Mouse (Mus musculus) gastrocnemius, postnatal 10 days (tissue): ENCODE data around the gene Mns1. TPM values are rescaled to one million over a fixed set of nuclear protein-coding genes. Genes with fewer than 3 reads are reported as not detected.
"Not testable (repeated sequence)": the region's sequence is repeated elsewhere in the genome, so short reads cannot be mapped to it uniquely, and the experiment has no call there.

Source experiments
- DNase-seq: peaks from one replicate; pipeline ENCODE4 v3.0.0; 2021; ENCODE audit warnings: mixed read lengths
- total RNA-seq, 2 experiments: library from RNA; stranded (reverse); gene quantifications; 2 replicates each; pipeline ENCODE4 v1.2.3; 2021

The Mns1 gene
- total RNA-seq, 2 experiments from 2014 or later, result 1.1 to 1.7 TPM

- no peak for DNase-seq
These were observed 9.9 kb upstream of the Mns1 start for GRCm38 (mm10) chr9:72427861-72428260.

- no peak for DNase-seq
These were observed 2.9 kb upstream of the Mns1 start for GRCm38 (mm10) chr9:72434876-72435275.

GRCm38 (mm10) chr9:72438749-72439148 is 938 bp downstream of the Mns1 start:
- DNase-seq, result no peak

- DNase-seq, result no peak
These were observed 2.5 kb downstream of the Mns1 start for GRCm38 (mm10) chr9:72440358-72440757.

- no peak for DNase-seq
These were observed 3.4 kb downstream of the Mns1 start for GRCm38 (mm10) chr9:72440948-72441926.

GRCm38 (mm10) chr9:72441927-72442715 is 4.3 kb downstream of the Mns1 start:
- DNase-seq, result no peak

GRCm38 (mm10) chr9:72448026-72448425 is 10.2 kb downstream of the Mns1 start:
- DNase-seq, result peak; percentile 71

- no peak for DNase-seq
These were observed 11.6 kb downstream of the Mns1 start for GRCm38 (mm10) chr9:72449367-72449766.

- DNase-seq, result no peak
These were observed 12.0 kb downstream of the Mns1 start for GRCm38 (mm10) chr9:72449841-72450240.

- no peak for DNase-seq
These were observed 12.6 kb downstream of the Mns1 start for GRCm38 (mm10) chr9:72450363-72450762.

GRCm38 (mm10) chr9:72451111-72451510 is 13.3 kb downstream of the Mns1 start:
- no peak for DNase-seq

- DNase-seq, result not testable (repeated sequence)
These were observed 16.5 kb downstream of the Mns1 start for GRCm38 (mm10) chr9:72454281-72454680.

- DNase-seq, result no peak
These were observed 18.6 kb downstream of the Mns1 start for GRCm38 (mm10) chr9:72456374-72456773.

- peak; percentile 62 for DNase-seq
These were observed 20.4 kb downstream of the Mns1 start for GRCm38 (mm10) chr9:72458233-72458632.

GRCm38 (mm10) chr9:72459703-72460102 is 21.9 kb downstream of the Mns1 start:
- no peak for DNase-seq

- DNase-seq, result no peak
These were observed 23.0 kb downstream of the Mns1 start for GRCm38 (mm10) chr9:72460767-72461166.

- no peak for DNase-seq
These were observed 24.6 kb downstream of the Mns1 start for GRCm38 (mm10) chr9:72462427-72462826.

GRCm38 (mm10) chr9:72464806-72465205 is 27.0 kb downstream of the Mns1 start:
- DNase-seq, result no peak

GRCm38 (mm10) chr9:72465754-72466181 is 28.0 kb downstream of the Mns1 start:
- DNase-seq, result no peak

- DNase-seq, result no peak
These were observed 30.0 kb downstream of the Mns1 start for GRCm38 (mm10) chr9:72467551-72468407.

- DNase-seq, result no peak
These were observed 30.8 kb downstream of the Mns1 start for GRCm38 (mm10) chr9:72468616-72469015.

- DNase-seq, result no peak
These were observed 32.0 kb downstream of the Mns1 start for GRCm38 (mm10) chr9:72469851-72470250.
